Mouse (Mus musculus) C2C12 (cell line): ENCODE data around the gene Arhgap33. TPM values are rescaled to one million over a fixed set of nuclear protein-coding genes. Genes with fewer than 3 reads are reported as not detected.

Source experiments
- H3K27me3 ChIP-seq: one replicate; pipeline ENCODE4 v1.6.1; 2011; ENCODE audit not compliant: control insufficient read depth, insufficient read depth, insufficient read length
- H3K36me3 ChIP-seq: one replicate; pipeline ENCODE4 v1.6.1; 2011; ENCODE audit not compliant: control insufficient read depth, insufficient read depth
- H3K4me3 ChIP-seq: one replicate; pipeline ENCODE4 v1.5.1; 2011; ENCODE audit warnings: mild to moderate bottlenecking, control low read depth; ENCODE audit not compliant: poor library complexity, insufficient read depth, severe bottlenecking
- H3K79me2 ChIP-seq: one replicate; pipeline ENCODE4 v1.6.1; 2011; ENCODE audit not compliant: control insufficient read depth, insufficient read depth
- H3K79me3 ChIP-seq: one replicate; pipeline ENCODE4 v1.6.1; 2011; ENCODE audit warnings: low read depth, control low read depth
- H3ac ChIP-seq: one replicate; pipeline ENCODE3; 2011; ENCODE audit warnings: low read depth; ENCODE audit not compliant: control insufficient read depth, insufficient read length
- CEBPB ChIP-seq: IDR thresholded peaks from one replicate; pipeline ENCODE4 v1.6.1; 2011; ENCODE audit warnings: low read depth, mild to moderate bottlenecking, control low read depth, moderate library complexity
- CTCF ChIP-seq: IDR thresholded peaks from one replicate; pipeline ENCODE4 v1.5.1; 2011; ENCODE audit not compliant: control insufficient read depth, insufficient read depth, insufficient read length
- FOSL1 ChIP-seq: IDR thresholded peaks from one replicate; pipeline ENCODE4 v1.8.0; 2011; ENCODE audit warnings: mild to moderate bottlenecking, low read length; ENCODE audit not compliant: poor library complexity, insufficient read depth, severe bottlenecking
- MAX ChIP-seq: IDR thresholded peaks from one replicate; pipeline ENCODE4 v1.6.1; 2011; ENCODE audit warnings: mild to moderate bottlenecking, control low read depth
- MYOD1 ChIP-seq: IDR thresholded peaks from one replicate; pipeline ENCODE4 v1.6.1; 2011; ENCODE audit warnings: low read depth; ENCODE audit not compliant: control insufficient read depth, insufficient read length
- MYOG ChIP-seq: IDR thresholded peaks from one replicate; pipeline ENCODE4 v1.6.1; 2011; ENCODE audit not compliant: control insufficient read depth, insufficient read length; ENCODE audit errors: extremely low read depth
- USF1 ChIP-seq: IDR thresholded peaks from one replicate; pipeline ENCODE4 v1.6.1; 2011; ENCODE audit warnings: low read depth, mild to moderate bottlenecking, control low read depth, moderate library complexity
- polyA plus RNA-seq: library from polyadenylated mRNA; unstranded; fragments of >200 nt; fragmentation: generic; extraction: Trizol; gene quantifications from one replicate; pipeline ENCODE4 v1.2.1, GENCODE M21; 2012; ENCODE audit warnings: missing spikeins

The Arhgap33 gene
- polyA plus RNA-seq, 1 experiment = 2.4 TPM

DNA sequence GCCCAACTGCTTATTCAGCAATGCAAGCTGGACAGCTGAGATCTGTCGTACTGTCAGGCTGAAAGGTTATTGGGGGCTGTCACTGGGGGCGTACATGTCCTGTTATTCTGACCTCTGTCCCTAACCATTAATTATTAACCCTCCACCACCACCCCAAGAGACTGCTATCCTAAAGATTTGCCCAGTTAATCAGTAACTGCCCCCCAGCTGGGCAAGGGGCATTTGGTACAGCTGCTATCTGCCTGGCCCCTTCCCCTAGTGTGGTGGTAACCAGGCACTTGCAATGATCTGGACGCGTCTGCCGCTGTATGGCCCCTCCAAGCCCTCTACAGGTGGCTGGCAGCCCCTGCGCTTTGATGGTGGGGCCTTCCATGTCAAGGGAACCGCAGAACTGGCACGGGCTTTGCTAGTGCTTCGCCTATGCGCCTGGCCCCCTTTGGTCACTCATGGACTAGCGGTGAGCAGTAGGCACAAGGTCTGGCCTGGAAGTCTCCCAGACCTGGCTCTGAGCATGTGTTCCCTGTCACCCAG lies 41.4 kb downstream of the Arhgap33 start, which contains the start of gene Prodh2:
TSS of gene Prodh2 (plus strand) at position 222 of the 531 bp plus-strand sequence.
- Histone ChIP-seq H3K4me3 (no peak within 1 kb of the TSS), H3K36me3 (no peaks in the 10 kb centered on the region), H3K27me3 (peaks cover 25% of the 10 kb centered on the region), H3ac (no peak within 1 kb of the TSS), H3K79me2 (no peaks in the 10 kb centered on the region), H3K79me3 (no peaks in the 10 kb centered on the region)
- TF ChIP-seq MAX (no peak), CTCF (no peak), FOSL1 (no peak), MYOG (no peak), MYOD1 (no peak), USF1 (no peak), CEBPB (no peak)

- Histone ChIP-seq H3K79me3 (no peaks in the 10 kb centered on the region), H3K4me3 (no peak overlapping the region), H3K27me3 (peaks cover 25% of the 10 kb centered on the region), H3ac (no peak overlapping the region), H3K36me3 (no peaks in the 10 kb centered on the region), H3K79me2 (no peaks in the 10 kb centered on the region)
- TF ChIP-seq CTCF (peak; percentile 20), USF1 (no peak), MYOG (no peak), MYOD1 (no peak), FOSL1 (no peak), MAX (no peak), CEBPB (no peak)
These were observed 42.1 kb downstream of the Arhgap33 start for GRCm38 (mm10) chr7:30492765-30493164.

DNA sequence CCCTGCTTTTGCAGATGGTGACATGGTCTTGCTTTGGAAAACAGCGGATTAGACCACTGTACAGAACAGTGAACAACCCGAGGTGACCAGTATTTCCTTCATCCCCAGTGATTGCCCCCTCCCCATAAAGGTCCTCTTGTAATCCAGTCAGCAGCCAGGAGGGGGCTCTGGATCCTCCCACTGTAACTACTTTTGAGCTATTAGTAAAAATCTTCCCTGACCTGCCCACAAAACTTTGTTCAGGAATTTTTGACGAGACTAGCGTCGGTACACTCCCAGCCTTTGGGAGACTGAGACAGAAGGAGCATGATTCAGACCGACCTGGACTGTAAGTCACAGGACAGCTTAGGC lies 43.9 kb downstream of the Arhgap33 start:
- Histone ChIP-seq H3K27me3 (peaks cover 22% of the 10 kb centered on the region), H3K4me3 (no peak overlapping the region), H3K79me3 (no peaks in the 10 kb centered on the region), H3K36me3 (no peaks in the 10 kb centered on the region), H3K79me2 (no peaks in the 10 kb centered on the region), H3ac (no peak overlapping the region)
- no peak for TF ChIP-seq MYOD1
- TF ChIP-seq CTCF = no peak
- no peak for TF ChIP-seq CEBPB
- no peak for TF ChIP-seq MAX
- TF ChIP-seq MYOG = no peak

DNA sequence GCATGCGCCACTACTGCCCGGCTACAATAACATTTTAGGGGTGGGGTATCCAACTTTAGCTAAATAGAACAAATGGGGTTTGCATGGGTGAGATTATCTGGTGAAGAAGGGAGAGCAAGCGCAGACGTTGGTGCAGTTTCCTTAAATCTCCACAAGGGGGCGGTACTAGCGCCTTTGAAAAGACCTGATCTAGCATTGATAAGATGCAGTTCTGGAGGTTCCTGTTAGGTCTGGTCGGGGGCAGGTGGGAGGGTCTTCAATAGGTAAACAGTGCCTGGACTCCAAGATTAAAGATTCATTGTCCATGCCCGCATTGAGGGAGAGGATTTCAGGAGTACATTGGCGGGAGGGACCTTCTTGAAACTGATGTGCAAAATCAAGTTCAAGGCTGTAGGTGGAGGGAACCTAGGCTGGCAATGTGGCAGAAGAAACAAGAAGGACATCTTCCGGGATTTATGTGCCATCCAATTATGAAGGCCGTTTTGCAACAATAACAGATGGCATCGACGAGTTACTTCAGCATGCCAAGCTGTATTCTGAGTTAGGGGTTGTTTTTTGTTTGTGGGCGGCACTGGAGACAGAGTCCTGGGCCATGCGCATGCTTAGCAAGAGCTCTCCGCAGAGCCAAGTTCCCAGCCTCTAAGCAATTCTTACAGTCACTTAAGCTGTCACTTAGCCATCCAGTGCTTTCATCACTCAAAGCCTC lies 44.5 kb downstream of the Arhgap33 start:
- no peak overlapping the region for H3ac ChIP-seq
- H3K36me3 ChIP-seq = no peaks in the 10 kb centered on the region
- H3K79me3 ChIP-seq = no peaks in the 10 kb centered on the region
- TF ChIP-seq CTCF (peak; percentile 5), FOSL1 (no peak)
- peaks cover 22% of the 10 kb centered on the region for H3K27me3 ChIP-seq
- no peak overlapping the region for H3K4me3 ChIP-seq
- H3K79me2 ChIP-seq = no peaks in the 10 kb centered on the region

DNA sequence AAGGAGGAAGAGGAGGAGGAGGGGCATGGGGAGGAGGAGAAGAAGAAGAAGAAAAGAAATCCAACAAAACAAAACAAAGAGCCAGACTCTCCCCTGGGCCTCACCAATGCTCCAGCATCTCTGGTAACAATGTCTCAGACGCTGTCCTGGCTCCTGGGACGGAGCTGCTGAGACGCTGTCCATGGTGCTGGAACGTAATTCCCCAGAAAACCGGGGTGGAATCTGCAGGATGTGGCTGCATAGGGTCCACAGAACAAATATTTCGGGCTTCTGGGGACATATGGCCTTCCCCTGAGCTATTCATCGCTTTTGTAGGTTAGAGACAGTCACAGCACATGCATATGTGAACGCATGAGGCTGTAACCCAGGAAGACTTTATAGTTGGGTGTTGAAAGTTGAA lies 50.6 kb downstream of the Arhgap33 start:
- H3K79me2 ChIP-seq = no peaks in the 10 kb centered on the region

More for the DNA sequence above, 50.6 kb downstream of the Arhgap33 start:
- no peaks in the 10 kb centered on the region for H3K79me3 ChIP-seq
- TF ChIP-seq CEBPB = no peak
- TF ChIP-seq MYOG = no peak
- no peak for TF ChIP-seq CTCF
- TF ChIP-seq FOSL1 = no peak
- TF ChIP-seq MYOD1 = no peak
- TF ChIP-seq USF1 = no peak
- TF ChIP-seq MAX = no peak
- no peaks in the 10 kb centered on the region for H3K36me3 ChIP-seq
- peaks cover 25% of the 10 kb centered on the region for H3K27me3 ChIP-seq
- no peak overlapping the region for H3K4me3 ChIP-seq
- H3ac ChIP-seq = no peak overlapping the region
